Mouse (Mus musculus): ENCODE results near the gene Ipcef1. TPM values are rescaled to one million over a fixed set of nuclear protein-coding genes. Genes with fewer than 3 reads are reported as not detected.
"Not testable (repeated sequence)": the region's sequence is repeated elsewhere in the genome, so short reads cannot be mapped to it uniquely, and the experiment has no call there.

Gene Ipcef1
- polyA plus RNA-seq, 1 experiment from 2014 or later: 0.69 TPM

DNA sequence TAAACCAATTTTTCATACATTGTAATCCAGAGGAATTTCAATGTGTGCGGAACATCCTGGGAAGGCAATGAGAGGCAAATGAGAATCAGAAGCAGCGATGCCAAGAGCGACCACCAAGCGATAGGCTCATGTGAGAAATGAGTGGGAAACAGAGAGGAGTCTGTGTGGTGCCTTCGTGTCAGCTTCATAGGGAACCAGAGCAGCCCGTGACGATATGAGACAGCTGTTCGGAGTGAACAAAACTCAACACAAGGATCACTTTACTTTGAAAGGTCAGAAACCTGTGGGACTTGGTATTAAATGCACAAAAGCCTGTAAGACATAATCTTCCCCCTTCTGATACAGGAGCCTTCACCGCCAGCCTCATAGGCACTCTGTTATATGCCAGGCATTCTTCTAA lies 31.7 kb downstream of the Ipcef1 start:
- Histone ChIP-seq H3K9me3 (no peaks in the 10 kb centered on the region), H3K9ac (no peak overlapping the region), H3K27me3 (no peaks in the 10 kb centered on the region), H3K4me3 (no peak overlapping the region), H3K4me2 (no peak overlapping the region), H3K36me3 (no peaks in the 10 kb centered on the region), H3K27ac (no peak overlapping the region), H3K4me1 (replicated peaks) (no peaks in the 10 kb centered on the region)
- 93% methylated on average over 9 of the region's 9 CpGs for WGBS
- no peak for ATAC-seq (ENCODE audit: low FRiP score)

DNA sequence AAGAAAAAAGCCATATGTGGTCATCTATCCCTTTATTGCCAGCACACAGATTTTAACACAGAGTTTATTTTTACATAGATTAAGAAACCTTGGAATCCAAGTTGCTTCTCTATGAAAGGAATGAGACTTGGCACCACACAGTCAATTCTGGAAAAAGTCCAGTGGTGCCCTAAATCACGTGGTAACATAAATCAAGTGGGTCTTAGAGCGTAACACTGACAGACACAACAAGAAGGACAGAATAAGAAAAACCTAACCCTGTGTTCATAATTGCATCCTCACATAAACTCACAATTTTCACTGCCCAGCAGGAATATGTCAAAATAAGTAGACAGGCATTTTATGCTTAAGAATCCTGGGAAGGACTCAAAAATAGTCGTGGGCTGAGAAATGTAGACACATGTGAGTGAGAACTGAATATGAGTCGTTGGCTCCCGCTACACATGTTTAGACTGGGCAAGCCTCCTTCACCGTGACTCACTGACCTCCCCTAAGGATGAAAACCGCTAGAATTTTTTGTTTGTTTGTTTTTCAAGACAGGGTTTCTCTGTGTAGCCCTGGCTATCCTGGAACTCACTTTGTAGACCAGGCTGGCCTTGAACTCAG lies 32.4 kb downstream of the Ipcef1 start:
- H3K9me3 ChIP-seq: no peaks in the 10 kb centered on the region
- ATAC-seq (ENCODE audit: low FRiP score): no peak
- H3K4me2 ChIP-seq: no peak overlapping the region
- no peak overlapping the region for H3K4me3 ChIP-seq
- no peaks in the 10 kb centered on the region for H3K27me3 ChIP-seq
- no peaks in the 10 kb centered on the region for H3K4me1 ChIP-seq (replicated peaks)
- H3K9ac ChIP-seq: no peak overlapping the region
- no peak overlapping the region for H3K27ac ChIP-seq
- no peaks in the 10 kb centered on the region for H3K36me3 ChIP-seq
- 80% methylated on average over 7 of the region's 7 CpGs for WGBS

DNA sequence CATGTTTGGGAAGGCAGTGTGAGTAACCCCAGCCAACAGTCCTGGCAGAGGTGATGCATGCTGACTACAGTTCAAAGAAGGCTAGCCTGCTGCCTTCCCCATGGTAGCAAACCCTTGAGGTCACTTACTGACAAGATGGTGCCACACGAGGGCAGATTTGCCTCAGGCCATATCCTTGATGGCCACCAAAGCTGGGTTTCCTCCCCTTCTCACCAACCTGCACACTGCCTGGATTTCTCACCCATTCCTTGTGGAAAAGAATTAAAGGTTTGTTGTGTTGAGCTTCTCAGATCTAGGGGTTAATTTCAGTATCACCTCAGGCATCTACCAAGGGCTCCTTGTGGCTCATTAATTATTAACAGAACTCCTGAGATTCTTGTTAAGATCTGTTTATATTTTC lies 37.1 kb downstream of the Ipcef1 start:
- Histone ChIP-seq H3K27me3 (no peaks in the 10 kb centered on the region), H3K27ac (no peak overlapping the region), H3K4me2 (no peak overlapping the region), H3K4me3 (no peak overlapping the region), H3K4me1 (replicated peaks) (no peaks in the 10 kb centered on the region), H3K36me3 (no peaks in the 10 kb centered on the region), H3K9ac (no peak overlapping the region), H3K9me3 (no peaks in the 10 kb centered on the region)
- WGBS: 64% methylated on average over 1 of the region's 1 CpGs
- ATAC-seq (ENCODE audit: low FRiP score): no peak

DNA sequence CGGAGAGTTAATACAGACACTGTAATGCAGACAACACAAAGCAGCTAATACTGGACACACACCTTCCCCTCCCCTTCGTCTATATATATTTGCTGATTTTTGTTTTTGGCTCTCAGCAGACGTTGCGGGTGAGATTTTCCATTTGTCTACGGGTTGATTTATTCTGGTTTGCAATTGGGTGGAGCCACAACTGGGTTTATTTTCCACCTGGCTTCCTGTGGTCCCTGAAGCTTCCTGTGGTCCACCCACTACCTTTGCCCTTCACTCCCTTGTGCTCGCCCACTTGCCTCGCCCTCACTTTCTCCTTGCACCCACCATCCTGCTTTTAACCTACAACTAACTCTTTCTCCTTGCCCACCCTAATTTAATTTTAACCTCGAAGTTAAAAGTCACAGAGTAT lies 41.7 kb downstream of the Ipcef1 start:
- 90% methylated on average over 8 of the region's 8 CpGs for WGBS
- no peak overlapping the region for H3K4me3 ChIP-seq
- no peaks in the 10 kb centered on the region for H3K4me1 ChIP-seq (replicated peaks)
- H3K36me3 ChIP-seq: no peaks in the 10 kb centered on the region
- no peak overlapping the region for H3K27ac ChIP-seq
- no peak for ATAC-seq (ENCODE audit: low FRiP score)
- H3K9ac ChIP-seq: no peak overlapping the region
- H3K9me3 ChIP-seq: no peaks in the 10 kb centered on the region
- no peak overlapping the region for H3K4me2 ChIP-seq
- H3K27me3 ChIP-seq: no peaks in the 10 kb centered on the region

GRCm38 (mm10) chr10:7004980-7005538 lies 47.2 kb downstream of the Ipcef1 start:
- Histone ChIP-seq H3K4me1 (replicated peaks) (no peaks in the 10 kb centered on the region), H3K4me3 (no peak overlapping the region), H3K27me3 (no peaks in the 10 kb centered on the region), H3K9ac (no peak overlapping the region), H3K4me2 (no peak overlapping the region), H3K27ac (no peak overlapping the region), H3K9me3 (no peaks in the 10 kb centered on the region), H3K36me3 (no peaks in the 10 kb centered on the region)
- 56% methylated on average over 5 of the region's 5 CpGs for WGBS
- no peak for ATAC-seq (ENCODE audit: low FRiP score)

DNA sequence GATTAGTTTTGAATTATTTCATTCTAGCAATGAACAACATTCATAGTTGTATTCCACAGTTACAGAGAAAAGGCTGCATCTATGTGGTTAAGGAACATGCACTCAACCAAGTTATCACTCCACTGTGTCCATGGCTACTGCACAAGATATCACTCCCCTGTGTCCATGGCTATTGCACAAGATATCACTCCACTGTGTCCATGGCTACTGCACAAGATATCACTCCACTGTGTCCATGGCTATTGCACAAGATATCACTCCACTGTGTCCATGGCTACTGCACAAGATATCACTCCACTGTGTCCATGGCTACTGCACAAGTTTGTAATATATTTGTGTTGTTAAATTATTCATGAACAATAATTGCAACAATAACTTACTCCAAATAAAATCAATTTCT lies 48.4 kb downstream of the Ipcef1 start:
- not testable (repeated sequence) for H3K9ac ChIP-seq; H3K4me3 ChIP-seq; H3K9me3 ChIP-seq; ATAC-seq (ENCODE audit: low FRiP score); H3K27me3 ChIP-seq; H3K4me2 ChIP-seq; H3K27ac ChIP-seq; H3K36me3 ChIP-seq; H3K4me1 ChIP-seq (replicated peaks)

DNA sequence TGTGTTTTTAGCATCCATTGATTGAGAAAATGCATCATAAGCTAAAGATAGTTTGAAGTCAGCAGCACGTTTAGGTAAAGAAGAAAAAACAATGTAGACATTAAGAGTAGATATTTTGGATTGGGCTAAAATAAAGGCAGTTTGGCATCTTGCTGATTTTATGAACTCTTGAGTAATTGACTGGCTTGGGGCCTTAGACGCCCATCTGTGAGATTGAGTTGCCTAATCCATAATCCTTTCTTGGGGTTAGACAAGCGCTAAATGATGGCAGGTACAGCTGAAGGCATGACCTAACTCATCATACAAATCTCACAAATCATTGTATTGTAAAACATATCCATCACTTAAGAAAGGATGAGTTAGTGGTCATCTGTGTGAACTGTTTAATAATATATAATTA lies 52.9 kb downstream of the Ipcef1 start:
- Histone ChIP-seq H3K9me3 (no peaks in the 10 kb centered on the region), H3K4me2 (no peak overlapping the region), H3K9ac (no peak overlapping the region), H3K27me3 (no peaks in the 10 kb centered on the region), H3K27ac (no peak overlapping the region), H3K4me3 (no peak overlapping the region), H3K4me1 (replicated peaks) (no peaks in the 10 kb centered on the region), H3K36me3 (no peaks in the 10 kb centered on the region)
- WGBS: 90% methylated on average over 3 of the region's 3 CpGs
- ATAC-seq (ENCODE audit: low FRiP score): no peak

GRCm38 (mm10) chr10:6998576-6999250 lies 53.6 kb downstream of the Ipcef1 start:
- no peak overlapping the region for H3K9ac ChIP-seq
- no peaks in the 10 kb centered on the region for H3K27me3 ChIP-seq
- no peaks in the 10 kb centered on the region for H3K4me1 ChIP-seq (replicated peaks)
- H3K9me3 ChIP-seq: no peaks in the 10 kb centered on the region
- no peak overlapping the region for H3K4me3 ChIP-seq
- WGBS: 84% methylated on average over 4 of the region's 4 CpGs
- no peak for ATAC-seq (ENCODE audit: low FRiP score)
- no peaks in the 10 kb centered on the region for H3K36me3 ChIP-seq
- H3K4me2 ChIP-seq: no peak overlapping the region
- H3K27ac ChIP-seq: no peak overlapping the region

- ATAC-seq (ENCODE audit: low FRiP score): no peak
- H3K4me3 ChIP-seq: no peak overlapping the region
- H3K27me3 ChIP-seq: no peaks in the 10 kb centered on the region
- no peaks in the 10 kb centered on the region for H3K9me3 ChIP-seq
- no peaks in the 10 kb centered on the region for H3K36me3 ChIP-seq
- H3K27ac ChIP-seq: no peak overlapping the region
- WGBS: 83% methylated on average over 3 of the region's 3 CpGs
- H3K9ac ChIP-seq: no peak overlapping the region
- H3K4me1 ChIP-seq (replicated peaks): no peaks in the 10 kb centered on the region
- no peak overlapping the region for H3K4me2 ChIP-seq
These were observed 55.4 kb downstream of the Ipcef1 start for GRCm38 (mm10) chr10:6996895-6997294.

DNA sequence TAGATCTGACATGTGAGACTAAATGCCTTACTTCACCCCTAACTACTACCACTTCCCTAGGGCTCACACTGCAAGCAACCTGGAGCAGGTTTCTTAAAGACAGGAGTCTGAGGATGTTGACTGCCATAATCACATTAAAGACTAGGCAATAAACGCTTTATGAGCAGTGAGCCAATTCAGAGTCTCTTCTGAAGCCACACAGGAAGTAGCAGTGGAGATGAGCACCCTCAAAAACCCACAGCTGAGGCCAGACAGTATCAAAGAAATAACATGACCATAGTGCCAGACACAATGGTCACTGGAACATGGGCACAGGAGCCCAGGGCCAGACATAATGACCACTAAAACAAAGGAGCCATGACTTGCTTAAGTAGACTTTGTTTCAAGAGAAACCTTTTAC lies 63.7 kb downstream of the Ipcef1 start:
- H3K9me3 ChIP-seq: no peaks in the 10 kb centered on the region
- no peak overlapping the region for H3K4me3 ChIP-seq
- H3K27me3 ChIP-seq: no peaks in the 10 kb centered on the region
- H3K4me1 ChIP-seq (replicated peaks): no peaks in the 10 kb centered on the region
- no peak for ATAC-seq (ENCODE audit: low FRiP score)
- no peaks in the 10 kb centered on the region for H3K36me3 ChIP-seq
- H3K4me2 ChIP-seq: no peak overlapping the region
- 89% methylated on average over 1 of the region's 1 CpGs for WGBS
- H3K9ac ChIP-seq: no peak overlapping the region
- H3K27ac ChIP-seq: no peak overlapping the region

GRCm38 (mm10) chr10:6987399-6988098 lies 64.7 kb downstream of the Ipcef1 start:
- Histone ChIP-seq H3K9ac (no peak overlapping the region), H3K9me3 (no peaks in the 10 kb centered on the region), H3K4me2 (no peak overlapping the region), H3K36me3 (no peaks in the 10 kb centered on the region), H3K27me3 (no peaks in the 10 kb centered on the region), H3K4me3 (no peak overlapping the region), H3K27ac (no peak overlapping the region), H3K4me1 (replicated peaks) (no peaks in the 10 kb centered on the region)
- 80% methylated on average over 4 of the region's 4 CpGs for WGBS
- no peak for ATAC-seq (ENCODE audit: low FRiP score)

DNA sequence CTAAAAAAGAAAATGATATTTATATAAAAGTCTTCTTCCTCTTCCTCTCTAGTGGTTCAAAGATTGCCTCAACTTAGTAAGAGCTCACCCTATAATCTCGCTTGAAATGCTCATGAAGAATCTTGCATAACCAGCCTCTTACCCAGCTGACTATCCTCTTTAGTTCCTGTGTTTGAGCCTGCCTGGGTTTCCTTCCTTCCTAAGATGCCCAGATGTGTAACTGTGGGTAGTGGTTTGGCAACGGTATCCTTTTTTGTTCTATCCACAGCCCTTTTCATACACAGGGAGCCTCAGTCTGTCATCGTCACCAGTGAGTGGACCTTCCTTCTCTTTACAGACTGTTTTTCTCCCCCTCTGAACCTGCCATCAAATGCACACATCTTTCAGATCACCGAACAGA lies 66.0 kb downstream of the Ipcef1 start:
- ATAC-seq (ENCODE audit: low FRiP score): no peak
- WGBS: 90% methylated on average over 4 of the region's 4 CpGs
- no peaks in the 10 kb centered on the region for H3K27me3 ChIP-seq

More for the DNA sequence above, 66.0 kb downstream of the Ipcef1 start:
- Histone ChIP-seq H3K4me3 (no peak overlapping the region), H3K4me2 (no peak overlapping the region), H3K27ac (no peak overlapping the region), H3K9me3 (no peaks in the 10 kb centered on the region), H3K4me1 (replicated peaks) (no peaks in the 10 kb centered on the region), H3K9ac (no peak overlapping the region), H3K36me3 (no peaks in the 10 kb centered on the region)

Data from hindbrain, embryonic 13.5 days (tissue).